Mouse (Mus musculus): Measurements from ENCODE around the gene Nucb2.

Nucb2 gene

GRCm38 (mm10) chr7:116524577-116524976, 20.4 kb downstream of the Nucb2 start:
- DNase-seq (ENCODE audit: low spot score): no peak

GRCm38 (mm10) chr7:116529793-116530192, 25.6 kb downstream of the Nucb2 start:
- DNase-seq (ENCODE audit: low spot score): no peak

GRCm38 (mm10) chr7:116530470-116530869, 26.3 kb downstream of the Nucb2 start:
- DNase-seq (ENCODE audit: low spot score): no peak

GRCm38 (mm10) chr7:116531311-116531710, 27.1 kb downstream of the Nucb2 start:
- DNase-seq (ENCODE audit: low spot score): no peak

GRCm38 (mm10) chr7:116556834-116557233, 52.7 kb downstream of the Nucb2 start:
- no peak for DNase-seq (ENCODE audit: low spot score)

- no peak for DNase-seq (ENCODE audit: low spot score)
These were observed 70.4 kb downstream of the Nucb2 start for GRCm38 (mm10) chr7:116574551-116574950.

Measured in ovary, postnatal 10 days (tissue).